Mouse (Mus musculus) midbrain, embryonic 16.5 days (tissue): Measurements from ENCODE around the gene Sema3g. TPM values are rescaled to one million over a fixed set of nuclear protein-coding genes. Genes with fewer than 3 reads are reported as not detected.

ENCODE experiments used
- ATAC-seq: fragments of 200-750 bp; cut with Nextera tagmentation; 2 replicates; pipeline ENCODE4 v1.8.0; 2017; ENCODE audit warnings: moderate TSS enrichment
- H3K27ac ChIP-seq: fragments of 300-500 bp; sonication (generic); 2 replicates; pipeline ENCODE4 v1.5.1; 2014; ENCODE audit warnings: mild to moderate bottlenecking, low read length, mixed read lengths
- H3K27me3 ChIP-seq: fragments of 300-500 bp; sonication (generic); 2 replicates; pipeline ENCODE4 v1.6.1; 2014; ENCODE audit warnings: low read depth, low read length, mixed read lengths; ENCODE audit not compliant: control insufficient read depth, insufficient read depth
- H3K36me3 ChIP-seq: fragments of 300-500 bp; sonication (generic); 2 replicates; pipeline ENCODE4 v1.6.1; 2014; ENCODE audit warnings: mild to moderate bottlenecking, low read length, moderate library complexity, mixed read lengths; ENCODE audit not compliant: control insufficient read depth, insufficient read depth
- H3K4me1 ChIP-seq: fragments of 300-500 bp; sonication (generic); 2 replicates; pipeline ENCODE4 v1.6.1; 2014; ENCODE audit warnings: mild to moderate bottlenecking, low read length, mixed read lengths; ENCODE audit not compliant: control insufficient read depth, insufficient read depth
- H3K4me2 ChIP-seq: fragments of 300-500 bp; sonication (generic); 2 replicates; pipeline ENCODE4 v1.6.1; 2014; ENCODE audit warnings: mild to moderate bottlenecking, low read length, mixed read lengths
- H3K4me3 ChIP-seq: fragments of 300-500 bp; sonication (generic); 2 replicates; pipeline ENCODE4 v1.5.1; 2014; ENCODE audit warnings: low read depth, mild to moderate bottlenecking, low read length, moderate library complexity, mixed read lengths
- H3K9ac ChIP-seq: fragments of 300-500 bp; sonication (generic); 2 replicates; pipeline ENCODE4 v1.6.1; 2014; ENCODE audit warnings: low read depth, low read length, mixed read lengths
- H3K9me3 ChIP-seq: fragments of 300-500 bp; sonication (generic); replicated peaks from 2 replicates; pipeline ENCODE4 v1.6.1; 2014; ENCODE audit warnings: mild to moderate bottlenecking, low read length, mixed read lengths; ENCODE audit not compliant: control insufficient read depth, poor library complexity, severe bottlenecking
- WGBS: fragments of 180-500 bp; shearing (Covaris S2); extraction: QIAGEN DNeasy Blood & Tissue Kit; methylation state at CpG from one replicate; pipeline ENCODE4 v1.1.7; 2014; 5-methylcytosine and 5-hydroxymethylcytosine counted together
- polyA plus RNA-seq: library from polyadenylated mRNA; unstranded; fragments of >200 nt; fragmentation: Nextera tagmentation; extraction: Ambion mirVana; gene quantifications from 2 replicates; pipeline ENCODE4 v1.2.1, GENCODE M21; 2015

Gene Sema3g
- 0.46 and 0.61 TPM in 2 replicates for polyA plus RNA-seq

- no peak within 1 kb of the TSS for H3K4me3 ChIP-seq
- no peaks in the 10 kb centered on the region for H3K36me3 ChIP-seq
- H3K27me3 ChIP-seq = no peaks in the 10 kb centered on the region
- no peak within 1 kb of the TSS for H3K9ac ChIP-seq
- H3K27ac ChIP-seq = no peak within 1 kb of the TSS
- 11% methylated on average over 11 of the region's 11 CpGs for WGBS
- no peak within 1 kb of the TSS for H3K4me2 ChIP-seq
- 0 out of 2 replicates have a peak, but pooled peaks have one; percentile 60 for ATAC-seq
- peaks cover 3% of the 10 kb centered on the region; the same call in 1 of the 2 replicates for H3K4me1 ChIP-seq
- no peaks in the 10 kb centered on the region for H3K9me3 ChIP-seq
These were observed at the start of gene Sema3g for GRCm38 (mm10) chr14:31217666-31218065. TSS of gene Sema3g (plus strand) at chr14:31217860.

- no peak within 1 kb of the TSS for H3K4me2 ChIP-seq
- ATAC-seq = no peak
- H3K9ac ChIP-seq = no peak within 1 kb of the TSS
- WGBS = 56% methylated on average over 10 of the region's 10 CpGs
- H3K4me1 ChIP-seq = no peaks in the 10 kb centered on the region
- no peak within 1 kb of the TSS for H3K4me3 ChIP-seq
- H3K27ac ChIP-seq = no peak within 1 kb of the TSS; the same call in 1 of the 2 replicates
- no peaks in the 10 kb centered on the region for H3K9me3 ChIP-seq
- H3K27me3 ChIP-seq = no peaks in the 10 kb centered on the region
- peaks cover 26% of the 10 kb centered on the region for H3K36me3 ChIP-seq
These were observed 49.2 kb upstream of the Sema3g start, which contains the start of gene Stab1 for GRCm38 (mm10) chr14:31168425-31168824. TSS of gene Stab1 (minus strand) at chr14:31168641.

DNA sequence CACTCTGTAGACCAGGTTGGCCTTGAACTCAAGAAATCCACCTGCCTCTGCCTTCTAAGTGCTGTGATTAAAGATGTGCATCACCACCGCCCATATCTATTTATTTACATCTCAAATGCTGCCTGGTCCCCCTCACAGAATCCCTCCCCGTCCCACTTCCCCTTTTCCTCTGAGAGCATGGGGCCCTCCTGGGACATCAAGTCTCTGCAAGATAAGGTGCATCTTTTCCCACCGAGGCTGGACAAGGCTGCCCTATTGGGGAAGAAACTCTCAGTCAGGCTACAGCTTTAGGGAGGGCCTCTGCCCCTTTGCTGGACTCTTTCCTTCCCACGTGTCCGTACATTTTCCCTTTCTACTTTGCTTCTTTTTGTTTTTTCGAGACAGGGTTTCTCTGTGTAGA, 48.2 kb upstream of the Sema3g start:
- no peaks in the 10 kb centered on the region for H3K27me3 ChIP-seq
- no peak overlapping the region for H3K4me3 ChIP-seq
- H3K27ac ChIP-seq = no peak overlapping the region
- H3K4me1 ChIP-seq = no peaks in the 10 kb centered on the region
- ATAC-seq = no peak
- H3K36me3 ChIP-seq = peaks cover 36% of the 10 kb centered on the region
- no peak overlapping the region for H3K9ac ChIP-seq
- WGBS = 83% methylated on average over 6 of the region's 6 CpGs
- H3K9me3 ChIP-seq = no peaks in the 10 kb centered on the region
- H3K4me2 ChIP-seq = no peak overlapping the region

DNA sequence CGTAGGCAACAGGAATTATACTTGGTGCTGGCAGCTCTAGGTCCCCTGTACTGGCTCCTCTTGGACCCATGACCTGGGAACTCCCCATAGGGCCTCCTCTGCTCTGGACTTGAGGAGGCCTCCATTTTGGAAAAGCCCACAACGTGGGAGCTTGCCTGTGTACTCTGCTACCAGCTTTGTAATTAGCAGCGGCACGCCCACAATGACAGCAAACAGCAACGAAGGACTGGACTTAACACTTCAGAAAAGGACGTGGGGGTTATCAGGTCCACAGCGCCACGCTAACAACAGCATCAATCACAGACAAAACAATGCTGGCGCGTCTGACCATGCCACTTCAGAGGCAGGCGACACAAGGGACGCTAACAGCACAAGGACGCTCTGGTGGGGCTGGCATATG, 46.7 kb upstream of the Sema3g start:
- no peaks in the 10 kb centered on the region for H3K9me3 ChIP-seq
- 82% methylated on average over 13 of the region's 13 CpGs for WGBS
- no peaks in the 10 kb centered on the region for H3K27me3 ChIP-seq
- no peak overlapping the region for H3K9ac ChIP-seq
- no peak overlapping the region for H3K4me2 ChIP-seq
- H3K27ac ChIP-seq = no peak overlapping the region
- H3K36me3 ChIP-seq = peaks cover 50% of the 10 kb centered on the region
- ATAC-seq = no peak
- H3K4me3 ChIP-seq = no peak overlapping the region
- no peaks in the 10 kb centered on the region for H3K4me1 ChIP-seq

DNA sequence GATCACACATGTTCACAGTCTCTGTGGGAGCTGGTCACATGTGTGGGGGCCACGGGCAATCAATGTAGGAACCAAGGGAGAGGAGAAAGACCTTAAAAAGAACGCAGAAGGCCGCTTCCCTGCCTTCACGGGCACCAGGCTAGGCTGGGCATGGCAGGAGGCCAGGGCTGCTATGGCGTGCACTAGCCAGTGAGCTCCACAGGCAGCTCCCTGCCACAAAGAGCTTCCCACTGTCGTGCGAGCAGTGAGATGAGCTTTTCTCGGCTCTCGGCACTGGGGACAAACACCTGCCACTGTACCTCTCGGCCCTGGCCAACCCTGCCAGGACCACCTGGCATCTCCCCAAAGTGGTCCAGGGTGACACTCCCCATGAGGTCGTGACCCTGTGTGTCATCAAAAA, 46.3 kb upstream of the Sema3g start:
- Histone ChIP-seq H3K27me3 (no peaks in the 10 kb centered on the region), H3K4me3 (no peak overlapping the region), H3K36me3 (peaks cover 54% of the 10 kb centered on the region), H3K4me1 (no peaks in the 10 kb centered on the region), H3K9ac (no peak overlapping the region), H3K9me3 (no peaks in the 10 kb centered on the region), H3K4me2 (no peak overlapping the region), H3K27ac (no peak overlapping the region)
- no peak for ATAC-seq
- WGBS = 86% methylated on average over 11 of the region's 11 CpGs

GRCm38 (mm10) chr14:31171821-31172220, 45.8 kb upstream of the Sema3g start:
- WGBS = 96% methylated on average over 15 of the region's 15 CpGs
- no peak for ATAC-seq
- no peak overlapping the region for H3K4me2 ChIP-seq
- H3K4me3 ChIP-seq = no peak overlapping the region
- H3K9me3 ChIP-seq = no peaks in the 10 kb centered on the region
- H3K9ac ChIP-seq = no peak overlapping the region
- no peaks in the 10 kb centered on the region for H3K27me3 ChIP-seq
- H3K36me3 ChIP-seq = peaks cover 58% of the 10 kb centered on the region
- no peak overlapping the region for H3K27ac ChIP-seq
- no peaks in the 10 kb centered on the region for H3K4me1 ChIP-seq

- no peaks in the 10 kb centered on the region for H3K4me1 ChIP-seq
- H3K9ac ChIP-seq = no peak overlapping the region
- no peak for ATAC-seq
- 90% methylated on average over 18 of the region's 18 CpGs for WGBS
- no peak overlapping the region for H3K27ac ChIP-seq
- no peak overlapping the region for H3K4me3 ChIP-seq
- H3K9me3 ChIP-seq = no peaks in the 10 kb centered on the region
- H3K27me3 ChIP-seq = no peaks in the 10 kb centered on the region
- no peak overlapping the region for H3K4me2 ChIP-seq
- H3K36me3 ChIP-seq = peaks cover 68% of the 10 kb centered on the region
These were observed 44.7 kb upstream of the Sema3g start for GRCm38 (mm10) chr14:31172781-31173455.

DNA sequence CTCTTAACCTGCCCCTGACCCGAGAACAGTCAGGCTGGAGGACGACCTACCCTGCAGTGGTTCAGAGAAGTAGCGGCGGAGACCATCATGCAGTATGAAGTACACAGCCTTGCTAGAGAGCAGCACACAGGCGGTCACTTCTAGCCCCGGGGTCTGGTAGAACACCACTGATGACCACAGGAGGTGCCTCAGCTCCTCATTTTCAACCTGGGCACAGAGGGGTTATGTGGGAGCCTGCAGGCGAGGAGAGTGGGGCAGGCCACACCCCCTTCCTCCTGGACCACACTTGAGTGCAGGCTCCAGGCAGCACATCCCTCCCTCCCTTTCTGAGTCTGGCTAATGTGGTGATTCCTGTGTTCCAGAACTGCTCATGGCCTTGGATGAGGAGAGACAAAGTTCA, 44.1 kb upstream of the Sema3g start:
- 93% methylated on average over 7 of the region's 7 CpGs for WGBS
- H3K36me3 ChIP-seq = peaks cover 71% of the 10 kb centered on the region

DNA sequence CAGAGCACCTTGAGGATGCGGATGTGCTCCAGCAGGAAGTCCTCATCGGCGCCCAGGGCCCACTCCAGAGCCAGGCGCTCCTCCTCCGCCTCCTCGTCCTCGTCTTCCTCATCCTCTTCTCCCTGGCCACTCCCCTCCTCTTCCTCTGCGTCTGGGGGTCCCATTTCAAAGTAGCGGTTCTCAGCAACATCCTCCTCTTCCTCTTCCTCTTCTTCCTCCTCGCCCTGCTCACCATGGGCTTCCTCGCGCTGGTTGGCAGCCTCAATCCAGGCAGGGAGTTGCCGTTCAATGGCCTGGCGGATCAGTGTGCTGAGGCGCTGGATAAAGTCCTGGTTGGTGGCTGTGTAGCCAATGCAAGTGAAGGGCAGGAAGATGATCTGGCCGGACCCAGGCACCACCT, 40.4 kb upstream of the Sema3g start:
- H3K9me3 ChIP-seq = no peaks in the 10 kb centered on the region
- no peaks in the 10 kb centered on the region for H3K27me3 ChIP-seq
- no peak overlapping the region for H3K4me3 ChIP-seq
- H3K36me3 ChIP-seq = peaks cover 79% of the 10 kb centered on the region
- ATAC-seq = no peak
- no peaks in the 10 kb centered on the region for H3K4me1 ChIP-seq
- whole genome bisulfite sequencing = 92% methylated on average over 16 of the region's 16 CpGs
- no peak overlapping the region for H3K4me2 ChIP-seq
- no peak overlapping the region for H3K27ac ChIP-seq
- no peak overlapping the region for H3K9ac ChIP-seq

More for the DNA sequence above, 44.1 kb upstream of the Sema3g start:
- no peak for ATAC-seq
- Histone ChIP-seq H3K4me1 (no peaks in the 10 kb centered on the region), H3K9me3 (no peaks in the 10 kb centered on the region), H3K4me2 (no peak overlapping the region), H3K27me3 (no peaks in the 10 kb centered on the region), H3K27ac (no peak overlapping the region), H3K9ac (no peak overlapping the region), H3K4me3 (no peak overlapping the region)
